Mouse (Mus musculus) limb, embryonic 15.5 days (tissue): ENCODE measurements around the gene Rorb. TPM values are rescaled to one million over a fixed set of nuclear protein-coding genes. Genes with fewer than 3 reads are reported as not detected.
A peak's percentile ranks its signal among the peaks of the same experiment; 100 is the strongest.

ENCODE experiments used
- ATAC-seq: fragments of 200-750 bp; cut with Nextera tagmentation; 2 replicates; pipeline ENCODE4 v1.8.0; 2017; ENCODE audit warnings: low read depth, moderate TSS enrichment; ENCODE audit not compliant: insufficient number of reproducible peaks, low FRiP score, low TSS enrichment
- H3K27ac ChIP-seq: fragments of 300-500 bp; sonication (generic); 2 replicates; pipeline ENCODE4 v1.5.1; 2015; ENCODE audit warnings: moderate library complexity, mild to moderate bottlenecking, inconsistent platforms
- H3K27me3 ChIP-seq: fragments of 300-500 bp; sonication (generic); 2 replicates; pipeline ENCODE4 v1.6.1; 2015; ENCODE audit warnings: inconsistent platforms
- H3K36me3 ChIP-seq: fragments of 300-500 bp; sonication (generic); 2 replicates; pipeline ENCODE4 v1.6.1; 2015; ENCODE audit warnings: inconsistent platforms
- H3K4me1 ChIP-seq: fragments of 300-500 bp; sonication (generic); 2 replicates; pipeline ENCODE4 v1.6.1; 2015; ENCODE audit warnings: inconsistent platforms
- H3K4me2 ChIP-seq: fragments of 300-500 bp; sonication (generic); 2 replicates; pipeline ENCODE4 v1.6.1; 2015; ENCODE audit warnings: mild to moderate bottlenecking, inconsistent platforms
- H3K4me3 ChIP-seq: fragments of 300-500 bp; sonication (generic); 2 replicates; pipeline ENCODE4 v1.5.1; 2015; ENCODE audit warnings: mild to moderate bottlenecking, inconsistent platforms
- H3K9ac ChIP-seq: fragments of 300-500 bp; sonication (generic); 2 replicates; pipeline ENCODE4 v1.6.1; 2015; ENCODE audit warnings: inconsistent platforms
- H3K9me3 ChIP-seq: fragments of 300-500 bp; sonication (generic); 2 replicates; pipeline ENCODE4 v1.6.1; 2016; ENCODE audit warnings: inconsistent platforms
- WGBS: fragments of 180-500 bp; shearing (Covaris S2); methylation state at CpG from one replicate; pipeline ENCODE4 v1.1.7; 2015; 5-methylcytosine and 5-hydroxymethylcytosine counted together
- polyA plus RNA-seq: library from polyadenylated mRNA; unstranded; fragments of >200 nt; fragmentation: Nextera tagmentation; extraction: Ambion mirVana; gene quantifications from 2 replicates; pipeline ENCODE4 v1.2.1, GENCODE M21; 2015

The Rorb gene
- 0.25 and 0.33 TPM in 2 replicates for polyA plus RNA-seq

DNA sequence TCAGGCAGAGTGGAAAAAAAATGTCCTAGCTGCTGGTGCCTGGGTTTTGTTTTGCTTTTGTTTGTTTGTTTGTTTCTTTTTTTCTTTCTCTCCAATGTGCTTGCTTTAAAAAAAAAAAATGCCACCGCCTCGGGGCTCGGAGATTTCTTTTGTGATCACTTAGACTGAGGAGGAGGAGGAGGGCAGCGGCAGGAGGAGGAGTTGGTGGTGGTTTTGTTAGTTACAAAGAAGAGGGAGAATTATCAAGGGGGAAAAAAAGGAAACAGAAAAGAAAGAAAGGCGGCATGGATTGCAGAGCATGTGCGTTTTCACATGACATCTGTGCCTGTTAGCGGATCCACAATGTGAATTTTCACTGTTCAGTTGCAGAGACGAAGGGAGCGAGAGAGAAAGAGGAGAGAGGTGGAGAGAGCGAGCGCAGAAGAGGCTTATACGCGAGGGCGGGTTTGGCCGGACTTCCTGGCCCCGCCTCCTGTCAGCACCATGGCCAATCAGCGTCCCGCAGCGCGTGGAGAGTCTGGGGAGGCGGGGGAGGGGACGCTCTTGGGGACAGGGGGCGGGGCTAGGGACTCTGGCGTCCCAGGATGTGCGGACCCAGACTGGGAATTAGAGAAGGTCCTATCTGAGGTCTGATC, at the start of gene Rorb:
Rorb (minus strand) TSS at position 404 of the 635 bp plus-strand sequence.
- H3K27ac ChIP-seq: no peak within 1 kb of the TSS
- H3K4me2 ChIP-seq: peak within 1 kb of the TSS; percentile 93
- H3K4me3 ChIP-seq: peak within 1 kb of the TSS; percentile 44
- 1% methylated on average over 25 of the region's 25 CpGs for WGBS
- no peaks in the 10 kb centered on the region for H3K36me3 ChIP-seq
- peaks cover 14% of the 10 kb centered on the region for H3K4me1 ChIP-seq
- ATAC-seq: peak; percentile 88
- H3K9ac ChIP-seq: peak within 1 kb of the TSS; percentile 20; the same call in 1 of the 2 replicates
- H3K9me3 ChIP-seq: no peaks in the 10 kb centered on the region
- peaks cover 30% of the 10 kb centered on the region for H3K27me3 ChIP-seq

DNA sequence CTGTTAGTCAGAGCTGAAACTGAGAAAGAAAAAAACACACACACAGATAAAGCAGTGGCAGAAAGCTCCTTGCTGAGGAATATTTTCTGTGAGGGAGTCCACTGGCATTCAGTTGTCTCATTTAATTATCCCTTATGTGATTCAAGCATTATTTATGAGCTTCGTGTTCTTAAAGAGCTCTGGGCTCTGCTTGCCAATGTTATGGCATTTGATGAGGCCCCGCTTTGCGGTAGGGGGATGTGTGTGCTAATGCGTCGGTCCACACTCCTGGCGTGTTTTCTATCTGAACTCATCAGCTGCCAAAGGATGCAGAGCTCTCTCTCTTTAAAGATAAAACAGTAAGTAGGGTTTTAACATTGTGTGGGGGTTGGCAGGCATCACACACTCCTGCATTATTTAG, 37.9 kb upstream of the Rorb start:
- no peak overlapping the region for H3K27ac ChIP-seq
- no peaks in the 10 kb centered on the region for H3K4me1 ChIP-seq
- H3K9me3 ChIP-seq: no peaks in the 10 kb centered on the region
- H3K36me3 ChIP-seq: no peaks in the 10 kb centered on the region
- no peaks in the 10 kb centered on the region for H3K27me3 ChIP-seq
- no peak overlapping the region for H3K4me2 ChIP-seq
- H3K4me3 ChIP-seq: no peak overlapping the region
- WGBS: 68% methylated on average over 6 of the region's 6 CpGs
- ATAC-seq: no peak
- H3K9ac ChIP-seq: no peak overlapping the region

DNA sequence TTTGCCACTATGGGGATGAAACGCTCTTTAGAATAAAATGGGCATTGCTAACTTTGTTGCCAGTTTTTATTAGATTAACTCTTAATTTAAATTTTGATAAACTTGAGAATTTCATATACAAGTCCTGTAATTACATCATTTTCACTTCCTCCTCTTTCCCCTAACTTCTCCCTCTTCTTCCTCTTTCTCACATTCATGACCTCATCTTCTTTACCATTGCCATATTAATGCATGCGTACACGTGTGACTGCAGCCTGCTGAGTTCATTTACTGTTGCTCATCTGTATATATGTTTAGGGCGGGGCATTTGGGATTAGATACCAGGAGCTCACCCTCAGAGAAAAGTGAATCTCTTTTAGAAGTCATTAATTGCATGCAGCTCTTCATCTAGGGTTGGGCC, 33.5 kb upstream of the Rorb start:
- no peaks in the 10 kb centered on the region for H3K36me3 ChIP-seq
- H3K27me3 ChIP-seq: no peaks in the 10 kb centered on the region
- no peaks in the 10 kb centered on the region for H3K9me3 ChIP-seq
- no peak overlapping the region for H3K4me3 ChIP-seq
- H3K4me2 ChIP-seq: no peak overlapping the region
- no peak overlapping the region for H3K9ac ChIP-seq
- WGBS: 85% methylated on average over 4 of the region's 4 CpGs
- H3K27ac ChIP-seq: no peak overlapping the region
- ATAC-seq: no peak
- H3K4me1 ChIP-seq: no peaks in the 10 kb centered on the region

DNA sequence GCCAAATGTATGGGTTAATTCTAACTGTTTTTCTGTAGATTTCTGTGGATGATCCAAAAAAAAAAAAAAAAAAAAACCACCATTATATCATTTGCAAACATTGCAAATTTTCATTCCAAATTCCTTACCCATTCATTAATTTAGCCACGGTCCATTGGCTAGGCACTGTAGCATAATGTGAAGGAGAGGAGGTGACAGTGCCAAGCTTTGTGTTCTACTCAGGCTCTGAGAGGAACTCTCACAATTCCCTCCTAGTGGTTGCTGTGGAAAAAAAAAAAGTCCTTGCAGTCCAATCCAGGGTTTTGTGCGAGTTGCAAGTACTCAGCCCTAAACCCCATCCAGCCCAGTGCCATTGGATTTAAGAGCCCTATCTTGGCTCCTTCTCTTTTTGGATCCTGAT, 25.9 kb upstream of the Rorb start:
- Histone ChIP-seq H3K4me2 (no peak overlapping the region), H3K36me3 (no peaks in the 10 kb centered on the region), H3K27me3 (no peaks in the 10 kb centered on the region), H3K9ac (no peak overlapping the region), H3K9me3 (no peaks in the 10 kb centered on the region), H3K4me3 (no peak overlapping the region), H3K4me1 (no peaks in the 10 kb centered on the region), H3K27ac (no peak overlapping the region)
- ATAC-seq: no peak
- 73% methylated on average over 2 of the region's 2 CpGs for WGBS

DNA sequence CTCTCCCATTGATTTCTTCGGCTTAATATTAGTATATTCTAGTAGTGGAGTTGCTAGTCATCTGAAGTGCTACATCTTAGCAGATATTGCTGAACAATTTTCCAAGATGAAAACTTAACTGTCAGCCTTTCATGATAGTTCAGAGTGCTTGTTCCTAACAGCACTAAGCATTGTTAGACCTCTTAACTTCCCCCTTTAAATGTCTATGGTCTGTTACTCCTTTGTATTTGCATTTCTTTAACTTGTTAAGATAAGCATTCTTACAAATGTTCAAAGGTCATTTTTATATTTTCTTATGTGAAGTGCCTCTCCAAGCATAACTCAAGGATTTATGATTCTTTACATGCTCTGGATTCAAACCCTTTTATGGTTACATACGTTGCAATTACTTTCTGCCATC, 24.8 kb upstream of the Rorb start:
- H3K4me3 ChIP-seq: no peak overlapping the region
- H3K27ac ChIP-seq: no peak overlapping the region
- ATAC-seq: no peak
- H3K4me2 ChIP-seq: no peak overlapping the region
- WGBS: 89% methylated on average over 2 of the region's 2 CpGs
- H3K4me1 ChIP-seq: no peaks in the 10 kb centered on the region
- no peaks in the 10 kb centered on the region for H3K36me3 ChIP-seq
- H3K27me3 ChIP-seq: no peaks in the 10 kb centered on the region
- H3K9ac ChIP-seq: no peak overlapping the region
- no peaks in the 10 kb centered on the region for H3K9me3 ChIP-seq

DNA sequence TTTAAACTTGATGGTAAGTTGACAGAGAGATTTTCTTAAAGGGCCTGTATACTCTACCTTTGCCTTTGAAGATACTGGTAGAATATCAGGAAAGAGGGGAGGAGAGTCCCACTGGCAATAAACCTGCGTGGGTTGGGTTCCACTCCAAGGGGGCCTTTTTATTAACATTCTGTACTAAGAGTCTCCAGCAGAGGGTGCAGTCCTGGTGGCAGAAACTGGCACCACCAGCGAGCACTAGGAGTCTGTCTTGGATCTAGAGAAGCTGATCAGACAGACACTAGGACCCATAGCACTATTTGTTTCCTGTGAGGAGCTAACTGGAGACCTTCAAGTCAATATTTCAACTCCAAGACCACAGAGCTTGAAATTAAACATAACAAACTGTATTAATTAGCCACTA, 11.3 kb upstream of the Rorb start:
- no peak for ATAC-seq
- WGBS: 31% methylated on average over 2 of the region's 2 CpGs
- Histone ChIP-seq H3K4me3 (no peak overlapping the region), H3K4me2 (no peak overlapping the region), H3K36me3 (no peaks in the 10 kb centered on the region), H3K9me3 (no peaks in the 10 kb centered on the region), H3K9ac (no peak overlapping the region), H3K4me1 (no peaks in the 10 kb centered on the region), H3K27me3 (no peaks in the 10 kb centered on the region), H3K27ac (no peak overlapping the region)

DNA sequence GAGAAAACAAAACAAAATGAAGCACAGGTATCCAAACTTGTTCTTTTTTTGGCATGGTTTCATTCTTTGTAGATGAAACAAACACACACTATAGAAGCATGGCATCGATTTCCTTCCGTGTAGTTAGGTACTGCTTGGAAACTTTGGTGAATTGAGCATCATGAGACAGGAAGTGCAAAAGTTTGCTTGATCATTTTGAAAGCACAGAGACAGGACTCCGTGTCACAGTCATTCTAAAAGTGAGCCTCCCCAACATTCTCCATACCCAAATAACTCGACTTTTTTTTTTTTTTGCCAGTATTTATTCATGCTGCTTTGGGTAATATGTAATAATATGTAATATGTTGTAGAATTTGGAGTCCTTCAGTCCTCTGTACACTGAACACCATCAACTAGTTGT, 1.2 kb upstream of the Rorb start:
- Histone ChIP-seq H3K9me3 (no peaks in the 10 kb centered on the region), H3K4me1 (peaks cover 14% of the 10 kb centered on the region), H3K4me2 (no peak overlapping the region), H3K9ac (no peak overlapping the region), H3K27me3 (peaks cover 30% of the 10 kb centered on the region), H3K36me3 (no peaks in the 10 kb centered on the region), H3K4me3 (no peak overlapping the region), H3K27ac (no peak overlapping the region)
- 57% methylated on average over 4 of the region's 4 CpGs for WGBS
- ATAC-seq: no peak

DNA sequence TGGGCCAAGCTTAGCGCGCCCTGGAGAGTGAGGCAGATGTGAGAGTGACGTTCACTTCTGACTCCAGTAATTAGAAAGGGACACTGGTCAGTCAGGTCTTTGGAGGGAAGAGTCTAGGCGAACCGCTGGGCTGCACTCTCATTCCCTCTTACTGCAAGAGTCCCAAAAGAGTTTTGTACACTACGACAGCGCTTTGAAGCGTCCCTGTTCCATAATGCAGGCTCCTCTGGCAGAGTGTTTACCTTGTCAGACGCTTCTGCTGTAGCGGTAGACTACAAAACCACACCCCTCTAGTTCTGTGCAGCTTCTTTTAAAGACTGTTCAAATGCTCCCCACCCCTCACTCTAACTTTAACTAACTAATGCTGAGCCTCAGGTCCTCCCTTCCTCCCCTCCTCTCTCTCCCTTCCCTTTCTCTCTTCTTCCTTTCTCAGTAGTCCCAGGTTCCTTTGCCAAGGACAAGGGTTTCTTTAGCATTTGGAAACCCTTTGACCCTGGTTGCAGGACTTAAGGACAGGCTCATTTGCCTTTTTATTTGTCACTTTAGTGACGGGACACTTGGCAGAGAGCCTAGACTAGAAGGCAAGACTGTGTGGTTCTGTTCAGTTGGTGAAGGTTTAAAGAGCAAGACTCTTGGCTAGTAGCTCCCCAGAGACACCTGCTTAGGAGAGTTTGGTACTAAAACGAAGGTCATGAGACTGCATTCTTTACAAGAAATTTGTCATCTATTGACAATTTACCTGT, 603 bp upstream of the Rorb start:
- no peak for ATAC-seq

DNA sequence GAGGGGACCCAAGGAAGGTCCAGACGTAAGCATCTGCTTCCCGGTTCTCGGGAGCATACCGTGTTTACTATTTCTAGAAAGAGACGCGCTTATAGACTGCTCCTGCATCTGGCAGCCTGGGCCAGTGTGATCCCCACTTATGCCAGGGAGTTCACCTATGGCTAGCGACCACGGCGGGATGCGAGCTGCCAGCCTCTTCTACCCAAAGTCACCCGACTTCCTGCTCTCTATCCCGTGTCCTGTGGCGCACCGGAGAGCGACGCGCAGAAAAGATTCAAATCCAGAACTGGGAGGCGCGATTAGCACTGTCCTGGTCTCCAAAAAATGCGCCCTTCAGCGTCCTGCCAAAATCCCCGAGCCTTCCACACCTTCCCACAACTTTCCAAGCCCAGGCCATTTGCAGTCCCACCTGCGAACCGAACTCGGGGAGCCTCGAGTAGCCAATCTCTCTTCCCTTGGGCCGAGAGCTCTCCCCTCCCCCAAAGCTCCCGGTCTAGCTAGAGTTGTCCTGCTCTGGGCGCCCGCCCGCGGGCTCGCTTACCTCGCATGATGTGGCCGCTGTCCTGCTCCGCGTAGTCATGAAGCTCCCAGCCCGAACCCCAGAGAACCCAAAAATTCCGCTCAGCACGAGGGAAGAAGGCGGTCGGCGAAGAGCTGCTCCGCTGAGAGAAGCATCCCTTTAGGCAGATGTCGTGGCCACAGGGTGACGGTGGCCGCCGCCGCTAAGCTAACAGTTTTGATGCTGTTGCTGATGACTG, 806 bp downstream of the Rorb start:
- peaks cover 14% of the 10 kb centered on the region for H3K4me1 ChIP-seq
- peak overlapping the region; percentile 93 for H3K4me2 ChIP-seq
- peaks cover 30% of the 10 kb centered on the region for H3K27me3 ChIP-seq
- no peak overlapping the region for H3K27ac ChIP-seq
- H3K36me3 ChIP-seq: no peaks in the 10 kb centered on the region
- under 1% methylated on average over 49 of the region's 49 CpGs for WGBS
- ATAC-seq: no peak
- H3K4me3 ChIP-seq: peak overlapping the region; percentile 44
- no peak overlapping the region for H3K9ac ChIP-seq
- H3K9me3 ChIP-seq: no peaks in the 10 kb centered on the region

More for the DNA sequence above, 603 bp upstream of the Rorb start:
- Histone ChIP-seq H3K27me3 (peaks cover 30% of the 10 kb centered on the region), H3K4me1 (peaks cover 14% of the 10 kb centered on the region), H3K4me3 (peak overlapping the region; percentile 44), H3K4me2 (peak overlapping the region; percentile 93), H3K9ac (no peak overlapping the region), H3K27ac (no peak overlapping the region), H3K9me3 (no peaks in the 10 kb centered on the region), H3K36me3 (no peaks in the 10 kb centered on the region)
- 2% methylated on average over 12 of the region's 12 CpGs for WGBS

DNA sequence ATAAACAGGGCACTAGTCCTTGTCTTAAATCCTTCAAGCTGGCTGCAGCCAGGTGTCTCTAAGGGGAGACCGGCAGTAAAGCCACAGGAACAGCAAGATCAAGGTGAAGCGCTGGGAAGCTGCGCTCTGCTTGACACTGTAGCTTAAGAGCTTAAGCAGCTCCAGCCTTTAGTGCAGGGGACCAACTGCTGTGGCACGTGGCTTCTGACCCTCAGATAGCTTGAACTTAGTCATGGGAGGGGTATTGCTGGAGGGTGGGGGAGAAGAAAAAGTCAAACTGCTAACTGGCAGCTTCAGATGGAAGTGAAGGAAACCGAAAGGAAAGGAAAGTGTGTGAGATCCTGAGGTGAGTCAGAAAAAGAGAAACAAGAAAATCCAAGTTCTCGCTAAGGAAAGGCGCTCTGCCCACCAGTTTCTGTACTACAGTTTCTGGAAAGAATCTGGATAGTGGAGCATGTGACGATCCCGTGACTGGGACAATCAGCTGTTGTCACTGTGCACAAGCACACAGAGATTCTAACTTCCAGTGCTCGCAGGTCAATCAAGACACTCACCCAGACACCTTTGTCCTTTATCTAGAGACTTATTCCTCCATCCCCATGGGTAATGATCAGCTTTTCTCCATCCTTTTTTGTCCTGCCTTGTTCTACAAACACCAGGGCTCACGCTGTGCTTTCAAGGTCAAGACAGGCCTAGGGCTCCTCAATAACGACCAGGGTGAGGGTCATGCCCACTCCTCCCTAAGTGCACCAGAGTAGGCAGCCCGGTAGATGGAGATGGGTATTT, 2.2 kb downstream of the Rorb start:
- no peak overlapping the region for H3K4me2 ChIP-seq
- no peaks in the 10 kb centered on the region for H3K9me3 ChIP-seq
- no peak overlapping the region for H3K27ac ChIP-seq
- no peaks in the 10 kb centered on the region for H3K36me3 ChIP-seq
- 40% methylated on average over 13 of the region's 13 CpGs for WGBS
- H3K4me3 ChIP-seq: no peak overlapping the region
- H3K4me1 ChIP-seq: peaks cover 14% of the 10 kb centered on the region
- ATAC-seq: no peak
- H3K27me3 ChIP-seq: peaks cover 30% of the 10 kb centered on the region
- no peak overlapping the region for H3K9ac ChIP-seq

DNA sequence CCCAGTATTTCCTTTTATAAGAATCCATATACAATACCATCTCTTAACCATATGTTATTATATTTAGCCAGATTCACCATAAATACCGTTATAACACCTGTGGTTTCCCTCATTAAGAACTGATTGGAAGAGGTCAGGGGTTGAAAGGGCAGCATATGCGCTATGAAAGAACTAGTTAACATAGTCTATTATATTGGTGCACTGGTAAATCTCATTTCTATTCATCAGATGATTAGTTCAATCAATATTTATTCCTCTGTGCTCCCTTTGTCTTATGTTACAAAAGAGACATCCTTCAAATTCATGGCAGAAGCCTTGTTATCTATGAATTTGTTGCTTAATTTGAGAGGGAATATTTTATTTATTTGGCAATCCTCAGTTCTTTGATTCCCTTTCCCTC, 6.4 kb downstream of the Rorb start:
- H3K9me3 ChIP-seq: no peaks in the 10 kb centered on the region
- ATAC-seq: no peak
- no peak overlapping the region for H3K4me2 ChIP-seq
- H3K27me3 ChIP-seq: peaks cover 20% of the 10 kb centered on the region
- no peaks in the 10 kb centered on the region for H3K36me3 ChIP-seq
- H3K4me3 ChIP-seq: no peak overlapping the region
- H3K27ac ChIP-seq: no peak overlapping the region
- H3K9ac ChIP-seq: no peak overlapping the region
- WGBS: 72% methylated on average over 2 of the region's 2 CpGs
- H3K4me1 ChIP-seq: no peaks in the 10 kb centered on the region
